Mouse (Mus musculus) kidney, adult 9 months (tissue): Measurements from ENCODE around the gene Olfr262.
"Not testable (repeated sequence)": the region's sequence is repeated elsewhere in the genome, so short reads cannot be mapped to it uniquely, and the experiment has no call there.

ENCODE experiments used
- DNase-seq: peaks from one replicate; pipeline ENCODE4 v3.0.0; 2022

Gene Olfr262

GRCm38 (mm10) chr19:12241559-12241958 is at the start of gene Olfr262:
Gene Olfr262, minus strand, starts transcription at chr19:12241659.
- no peak for DNase-seq

- DNase-seq, result no peak
These were observed 38.1 kb upstream of the Olfr262 start, which contains the start of gene Olfr1434 for GRCm38 (mm10) chr19:12279554-12279953. Gene Olfr1434, plus strand, starts transcription at chr19:12279854.

- DNase-seq, result no peak
These were observed 19.3 kb upstream of the Olfr262 start, which contains the start of gene Olfr235 for GRCm38 (mm10) chr19:12260732-12261131. Gene Olfr235, plus strand, starts transcription at chr19:12261032.

GRCm38 (mm10) chr19:12232496-12232895 is 9.0 kb downstream of the Olfr262 start, which contains the start of gene Olfr1432:
Gene Olfr1432, minus strand, starts transcription at chr19:12232596.
- not testable (repeated sequence) for DNase-seq

- no peak for DNase-seq
These were observed 41.1 kb downstream of the Olfr262 start, which contains the start of gene Olfr1431 for GRCm38 (mm10) chr19:12200334-12200733. Gene Olfr1431, plus strand, starts transcription at chr19:12200634.

GRCm38 (mm10) chr19:12199076-12199475 is 42.4 kb downstream of the Olfr262 start:
- DNase-seq, result not testable (repeated sequence)
